Mouse (Mus musculus): ENCODE data around the gene Cdk5r2. TPM values are rescaled to one million over a fixed set of nuclear protein-coding genes. Genes with fewer than 3 reads are reported as not detected.

Gene Cdk5r2
- polyA plus RNA-seq (2012; rRNA removed; ENCODE audit: low replicate concordance), result 0.06 TPM in 1 of 2 replicates, not detected in the other

DNA sequence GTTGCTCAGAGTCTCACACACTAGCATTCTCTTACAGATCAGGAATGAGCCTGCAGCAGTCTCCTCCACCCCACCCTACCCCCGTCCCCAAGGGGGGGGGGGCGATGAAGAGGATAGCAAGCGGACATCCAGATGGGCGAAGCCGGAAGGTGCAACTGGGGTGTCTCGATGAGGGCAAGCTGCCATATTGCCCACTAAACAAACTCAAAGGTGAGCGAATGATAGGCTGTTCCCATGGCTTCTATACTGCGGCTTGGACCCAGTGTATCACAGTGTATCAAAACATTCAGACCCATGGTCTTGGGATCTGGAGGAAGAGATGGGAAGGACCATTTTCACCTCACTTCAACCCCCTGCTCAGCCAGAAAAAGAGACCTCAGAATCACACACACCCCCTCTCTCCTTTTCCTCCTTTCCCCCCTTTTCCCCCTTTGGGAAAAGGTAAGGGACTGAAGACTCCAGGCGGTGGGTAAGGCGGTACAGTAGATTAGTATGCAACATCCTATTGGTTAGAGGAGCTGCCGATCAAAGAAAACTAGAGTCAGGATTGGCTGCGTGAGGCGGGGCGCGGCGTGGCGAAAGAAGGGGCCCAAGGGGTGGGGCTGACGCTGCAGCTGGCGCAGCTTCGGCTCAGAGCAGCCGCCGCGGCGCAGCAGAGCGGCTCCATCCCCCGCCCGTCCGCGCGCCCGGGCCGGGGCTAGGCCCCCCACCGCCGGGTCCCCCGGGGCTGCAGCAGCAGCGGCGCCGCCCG, at the start of gene Cdk5r2:
Gene Cdk5r2 (plus strand): TSS at position 629 of the 751 bp plus-strand sequence.

DNA sequence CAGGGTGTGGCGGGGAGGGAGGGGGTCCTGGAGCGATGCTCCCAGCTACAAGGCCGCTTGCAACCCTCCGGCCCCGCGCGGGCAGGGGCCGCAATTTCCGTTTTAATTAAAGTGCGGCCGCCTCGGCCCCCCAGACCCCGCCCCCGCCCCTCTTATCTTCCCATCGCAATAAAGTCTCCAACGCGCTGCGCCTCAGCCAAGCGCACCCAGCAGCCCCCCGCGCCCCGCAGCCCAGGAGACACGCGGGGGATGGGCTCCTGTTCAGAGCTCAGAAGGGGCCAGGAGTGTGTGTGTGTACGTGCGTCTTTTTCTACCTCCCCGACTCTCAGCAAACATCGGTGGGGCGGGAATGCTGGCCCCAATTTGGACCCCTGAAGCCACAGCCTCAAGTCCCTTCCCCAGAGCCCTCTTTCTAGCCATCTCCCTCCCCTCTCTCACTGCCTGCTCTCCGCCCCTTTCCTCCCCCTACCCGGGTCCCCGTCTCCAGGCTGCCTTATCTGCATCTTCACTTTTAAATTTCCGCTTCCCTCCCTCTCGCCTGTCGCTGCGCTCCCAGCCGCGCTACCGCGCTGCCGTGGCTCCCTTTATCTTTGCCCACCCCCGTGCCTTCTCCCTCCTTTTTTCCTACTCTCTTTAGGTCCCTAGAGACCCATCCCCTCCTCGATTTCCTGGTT, 30.8 kb downstream of the Cdk5r2 start, which contains the start of gene Fev:
Gene Fev (minus strand): TSS at position 51 of the 674 bp plus-strand sequence.

DNA sequence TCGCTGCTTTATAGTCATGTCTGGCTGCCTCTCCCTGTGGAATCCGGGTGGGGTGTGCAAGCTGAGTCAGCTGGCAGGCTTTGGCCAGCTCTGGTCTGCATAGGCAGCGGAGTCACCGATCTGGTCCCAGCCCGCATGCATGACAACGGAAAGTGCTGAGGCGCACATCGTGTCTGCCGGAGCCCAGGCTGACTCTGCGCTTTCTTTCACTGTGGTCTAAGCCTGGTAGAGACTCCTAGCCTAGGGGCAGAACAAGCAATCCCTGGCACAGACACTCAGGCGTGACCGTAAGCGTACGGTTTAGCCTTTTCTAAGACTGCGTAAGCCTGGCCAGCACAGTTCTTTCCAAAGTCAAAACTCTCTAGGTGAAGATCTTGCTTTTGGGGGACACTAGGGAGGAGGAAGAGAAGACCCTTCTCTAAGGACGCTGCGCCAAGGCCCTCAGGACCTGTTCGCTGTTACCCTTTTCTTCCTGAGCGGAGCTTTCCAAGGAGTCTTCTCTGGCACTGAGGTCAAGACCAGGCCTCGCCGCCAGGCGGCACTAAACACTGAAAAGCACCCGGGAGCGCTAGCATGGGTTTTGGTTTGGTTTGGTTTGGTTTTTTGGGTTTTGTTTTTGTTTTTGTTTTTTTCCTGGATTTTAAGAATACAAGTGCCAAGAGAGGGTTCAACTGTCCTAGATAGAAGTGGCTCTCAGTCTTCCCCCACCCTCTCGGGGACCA, 38.6 kb downstream of the Cdk5r2 start, which contains the start of gene Cryba2:
Gene Cryba2 (minus strand): TSS at position 10 of the 722 bp plus-strand sequence.

Other genes with a start within 250 kb of the Cdk5r2 start
- 11.0 and 27.6 TPM in 2 replicates for gene Ttll4, start 193.2 kb upstream of the Cdk5r2 start, polyA plus RNA-seq (2012; rRNA removed; ENCODE audit: low replicate concordance)
- 44.1 and 60.8 TPM in 2 replicates for gene Cyp27a1, start 141.4 kb upstream of the Cdk5r2 start, polyA plus RNA-seq (2012; rRNA removed; ENCODE audit: low replicate concordance)
- 0.60 and 9.6 TPM in 2 replicates for gene Prkag3, start 105.7 kb upstream of the Cdk5r2 start, polyA plus RNA-seq (2012; rRNA removed; ENCODE audit: low replicate concordance)
- 0.60 and 5.8 TPM in 2 replicates for gene Wnt6, start 83.0 kb upstream of the Cdk5r2 start, polyA plus RNA-seq (2012; rRNA removed; ENCODE audit: low replicate concordance)
- 0.04 and 0.22 TPM in 2 replicates for gene Wnt10a, start 63.4 kb upstream of the Cdk5r2 start, polyA plus RNA-seq (2012; rRNA removed; ENCODE audit: low replicate concordance)
- not detected in 2 replicates for gene Fev, start 30.5 kb downstream of the Cdk5r2 start, polyA plus RNA-seq (2012; rRNA removed; ENCODE audit: low replicate concordance)
- not detected in 2 replicates for gene Cryba2, start 38.2 kb downstream of the Cdk5r2 start, polyA plus RNA-seq (2012; rRNA removed; ENCODE audit: low replicate concordance)
- not detected in 2 replicates for gene Cfap65, start 80.7 kb downstream of the Cdk5r2 start, polyA plus RNA-seq (2012; rRNA removed; ENCODE audit: low replicate concordance)
- gene Ihh, start 96.7 kb downstream of the Cdk5r2 start, polyA plus RNA-seq (2012; rRNA removed; ENCODE audit: low replicate concordance), result 0.17 and 35.2 TPM in 2 replicates

All from subcutaneous adipose tissue, adult 2 months (tissue).